Mouse (Mus musculus): ENCODE measurements around the gene Cables2. TPM values are rescaled to one million over a fixed set of nuclear protein-coding genes. Genes with fewer than 3 reads are reported as not detected.
"Not testable (repeated sequence)": the region's sequence is repeated elsewhere in the genome, so short reads cannot be mapped to it uniquely, and the experiment has no call there.

The Cables2 gene
- polyA plus RNA-seq, 1 experiment from 2014 or later: 12.1 TPM

GRCm38 (mm10) chr2:180258951-180259484 lies 14.3 kb downstream of the Cables2 start:
- peaks cover 27% of the 10 kb centered on the region for H3K4me1 ChIP-seq
- H3K27me3 ChIP-seq (ENCODE audit: low read depth, poor library complexity, severe bottlenecking); H3K9me3 ChIP-seq (replicated peaks); DNase-seq (ENCODE audit: low spot score); H3K27ac ChIP-seq (replicated peaks): not testable (repeated sequence)
- WGBS: 85% methylated on average over 10 of the region's 10 CpGs
- peak overlapping the region; percentile 4; the same call in 1 of the 2 replicates for H3K4me3 ChIP-seq
- H3K36me3 ChIP-seq: peaks cover 62% of the 10 kb centered on the region

- H3K27me3 ChIP-seq (ENCODE audit: low read depth, poor library complexity, severe bottlenecking): no peaks in the 10 kb centered on the region
- peaks cover 54% of the 10 kb centered on the region for H3K36me3 ChIP-seq
- H3K4me1 ChIP-seq: peaks cover 27% of the 10 kb centered on the region
- H3K27ac ChIP-seq (replicated peaks): peak overlapping the region; percentile 91
- H3K4me3 ChIP-seq: peak overlapping the region; percentile 81
- no peak for DNase-seq (ENCODE audit: low spot score)
- H3K9me3 ChIP-seq (replicated peaks): no peaks in the 10 kb centered on the region
- WGBS: 55% methylated on average over 11 of the region's 11 CpGs
These were observed 15.1 kb downstream of the Cables2 start for GRCm38 (mm10) chr2:180257963-180258865.

GRCm38 (mm10) chr2:180257001-180257521 lies 16.2 kb downstream of the Cables2 start, which contains the start of gene Rps21:
Gene Rps21, plus strand, starts transcription at chr2:180257377.
- H3K4me3 ChIP-seq: peak within 1 kb of the TSS; percentile 81
- H3K27me3 ChIP-seq (ENCODE audit: low read depth, poor library complexity, severe bottlenecking): no peaks in the 10 kb centered on the region
- peaks cover 27% of the 10 kb centered on the region for H3K4me1 ChIP-seq
- H3K36me3 ChIP-seq: peaks cover 42% of the 10 kb centered on the region
- peak within 1 kb of the TSS; percentile 91 for H3K27ac ChIP-seq (replicated peaks)
- WGBS: under 1% methylated on average over 38 of the region's 38 CpGs
- no peaks in the 10 kb centered on the region for H3K9me3 ChIP-seq (replicated peaks)
- DNase-seq (ENCODE audit: low spot score): peak; percentile 98

- Histone ChIP-seq H3K9me3 (replicated peaks) (no peaks in the 10 kb centered on the region), H3K4me3 (peak overlapping the region; percentile 81), H3K27ac (replicated peaks) (peak overlapping the region; percentile 91), H3K36me3 (peaks cover 36% of the 10 kb centered on the region), H3K27me3 (ENCODE audit: low read depth, poor library complexity, severe bottlenecking) (no peaks in the 10 kb centered on the region), H3K4me1 (peaks cover 33% of the 10 kb centered on the region)
- 25% methylated on average over 26 of the region's 26 CpGs for WGBS
- no peak for DNase-seq (ENCODE audit: low spot score)
These were observed 16.8 kb downstream of the Cables2 start for GRCm38 (mm10) chr2:180256296-180257000.

GRCm38 (mm10) chr2:180255701-180256100 lies 17.6 kb downstream of the Cables2 start:
- H3K36me3 ChIP-seq: peaks cover 29% of the 10 kb centered on the region
- DNase-seq (ENCODE audit: low spot score): no peak
- no peaks in the 10 kb centered on the region for H3K27me3 ChIP-seq (ENCODE audit: low read depth, poor library complexity, severe bottlenecking)
- no peaks in the 10 kb centered on the region for H3K9me3 ChIP-seq (replicated peaks)
- H3K4me1 ChIP-seq: peaks cover 39% of the 10 kb centered on the region
- H3K4me3 ChIP-seq: peak overlapping the region; percentile 81
- 88% methylated on average over 9 of the region's 9 CpGs for WGBS
- H3K27ac ChIP-seq (replicated peaks): peak overlapping the region; percentile 91; the same call in 1 of the 2 replicates

- H3K27ac ChIP-seq (replicated peaks): no peak overlapping the region
- no peaks in the 10 kb centered on the region for H3K9me3 ChIP-seq (replicated peaks)
- 94% methylated on average over 5 of the region's 5 CpGs for WGBS
- H3K4me1 ChIP-seq: peaks cover 40% of the 10 kb centered on the region
- peaks cover 18% of the 10 kb centered on the region for H3K36me3 ChIP-seq
- no peak for DNase-seq (ENCODE audit: low spot score)
- no peak overlapping the region for H3K4me3 ChIP-seq
- H3K27me3 ChIP-seq (ENCODE audit: low read depth, poor library complexity, severe bottlenecking): no peaks in the 10 kb centered on the region
These were observed 18.7 kb downstream of the Cables2 start for GRCm38 (mm10) chr2:180254436-180255209.

- Histone ChIP-seq H3K4me3 (0 out of 2 replicates have a peak overlapping the region, but pooled peaks have one; percentile 18), H3K27me3 (ENCODE audit: low read depth, poor library complexity, severe bottlenecking) (no peaks in the 10 kb centered on the region), H3K9me3 (replicated peaks) (no peaks in the 10 kb centered on the region), H3K4me1 (peaks cover 30% of the 10 kb centered on the region), H3K36me3 (no peaks in the 10 kb centered on the region), H3K27ac (replicated peaks) (peak overlapping the region; percentile 23; the same call in 1 of the 2 replicates)
- DNase-seq (ENCODE audit: low spot score): no peak
- 41% methylated on average over 3 of the region's 3 CpGs for WGBS
These were observed 21.5 kb downstream of the Cables2 start for GRCm38 (mm10) chr2:180251838-180252237.

- Histone ChIP-seq H3K36me3 (no peaks in the 10 kb centered on the region), H3K4me1 (peaks cover 22% of the 10 kb centered on the region), H3K4me3 (0 out of 2 replicates have a peak overlapping the region, but pooled peaks have one; percentile 2), H3K9me3 (replicated peaks) (no peaks in the 10 kb centered on the region), H3K27ac (replicated peaks) (peak overlapping the region; percentile 23; the same call in 1 of the 2 replicates), H3K27me3 (ENCODE audit: low read depth, poor library complexity, severe bottlenecking) (no peaks in the 10 kb centered on the region)
- 35% methylated on average over 11 of the region's 11 CpGs for WGBS
- peak; percentile 80 for DNase-seq (ENCODE audit: low spot score)
These were observed 22.2 kb downstream of the Cables2 start for GRCm38 (mm10) chr2:180250930-180251611.

- Histone ChIP-seq H3K4me3 (no peak overlapping the region), H3K4me1 (peaks cover 18% of the 10 kb centered on the region), H3K27me3 (ENCODE audit: low read depth, poor library complexity, severe bottlenecking) (no peaks in the 10 kb centered on the region), H3K36me3 (no peaks in the 10 kb centered on the region), H3K27ac (replicated peaks) (no peak overlapping the region), H3K9me3 (replicated peaks) (no peaks in the 10 kb centered on the region)
- 63% methylated on average over 9 of the region's 9 CpGs for WGBS
- no peak for DNase-seq (ENCODE audit: low spot score)
These were observed 24.2 kb downstream of the Cables2 start for GRCm38 (mm10) chr2:180248947-180249660.

- H3K4me1 ChIP-seq: peaks cover 18% of the 10 kb centered on the region
- no peak overlapping the region for H3K4me3 ChIP-seq
- H3K27ac ChIP-seq (replicated peaks): no peak overlapping the region
- DNase-seq (ENCODE audit: low spot score): no peak
- WGBS: 95% methylated on average over 5 of the region's 5 CpGs
- no peaks in the 10 kb centered on the region for H3K9me3 ChIP-seq (replicated peaks)
- H3K36me3 ChIP-seq: no peaks in the 10 kb centered on the region
- H3K27me3 ChIP-seq (ENCODE audit: low read depth, poor library complexity, severe bottlenecking): no peaks in the 10 kb centered on the region
These were observed 25.4 kb downstream of the Cables2 start for GRCm38 (mm10) chr2:180247916-180248315.

- H3K4me1 ChIP-seq: no peaks in the 10 kb centered on the region
- H3K36me3 ChIP-seq: no peaks in the 10 kb centered on the region
- no peak overlapping the region for H3K4me3 ChIP-seq
- no peak for DNase-seq (ENCODE audit: low spot score)
- 92% methylated on average over 4 of the region's 4 CpGs for WGBS
- H3K9me3 ChIP-seq (replicated peaks): no peaks in the 10 kb centered on the region
- no peaks in the 10 kb centered on the region for H3K27me3 ChIP-seq (ENCODE audit: low read depth, poor library complexity, severe bottlenecking)
- no peak overlapping the region for H3K27ac ChIP-seq (replicated peaks)
These were observed 30.2 kb downstream of the Cables2 start for GRCm38 (mm10) chr2:180243108-180243507.

All from midbrain, embryonic 10.5 days (tissue).